Mouse (Mus musculus): Measurements from ENCODE around the gene Eps8l2. TPM values are rescaled to one million over a fixed set of nuclear protein-coding genes. Genes with fewer than 3 reads are reported as not detected.

The Eps8l2 gene
- polyA plus RNA-seq, 1 experiment from 2014 or later = 234 TPM

GRCm38 (mm10) chr7:141392552-141393222, 54.0 kb downstream of the Eps8l2 start:
- no peak for ATAC-seq
- H3K4me1 ChIP-seq (replicated peaks; ENCODE audit: control insufficient read depth, insufficient read depth, low read length) = peaks cover 3% of the 10 kb centered on the region
- 11% methylated on average over 9 of the region's 9 CpGs for WGBS
- H3K9ac ChIP-seq (ENCODE audit: low read depth, low read length) = peak overlapping the region; percentile 67
- no peaks in the 10 kb centered on the region for H3K27me3 ChIP-seq (replicated peaks; ENCODE audit: control insufficient read depth, insufficient read depth, low read length)
- peak overlapping the region; percentile 71 for H3K4me3 ChIP-seq (ENCODE audit: low read depth, low read length)
- peaks cover 8% of the 10 kb centered on the region for H3K36me3 ChIP-seq (ENCODE audit: control insufficient read depth, insufficient read depth)
- no peaks in the 10 kb centered on the region for H3K9me3 ChIP-seq (ENCODE audit: control insufficient read depth)
- peak overlapping the region; percentile 87 for H3K27ac ChIP-seq (ENCODE audit: low read depth, low read length)
- no peak for TF ChIP-seq CTCF (IDR thresholded peaks at IDR 0.05; ENCODE audit: low read depth)
- peak overlapping the region; percentile 94 for H3K4me2 ChIP-seq (replicated peaks; ENCODE audit: low read depth)

- 41% methylated on average over 7 of the region's 7 CpGs for WGBS
- Histone ChIP-seq H3K4me2 (replicated peaks; ENCODE audit: low read depth) (no peak overlapping the region), H3K4me1 (replicated peaks; ENCODE audit: control insufficient read depth, insufficient read depth, low read length) (peaks cover 3% of the 10 kb centered on the region), H3K27ac (ENCODE audit: low read depth, low read length) (0 out of 2 replicates have a peak overlapping the region, but pooled peaks have one; percentile 16), H3K36me3 (ENCODE audit: control insufficient read depth, insufficient read depth) (peaks cover 23% of the 10 kb centered on the region), H3K4me3 (ENCODE audit: low read depth, low read length) (no peak overlapping the region), H3K27me3 (replicated peaks; ENCODE audit: control insufficient read depth, insufficient read depth, low read length) (no peaks in the 10 kb centered on the region), H3K9ac (ENCODE audit: low read depth, low read length) (no peak overlapping the region), H3K9me3 (ENCODE audit: control insufficient read depth) (no peaks in the 10 kb centered on the region)
- TF ChIP-seq CTCF (IDR thresholded peaks at IDR 0.05; ENCODE audit: low read depth) = no peak
- ATAC-seq = peak; percentile 17
These were observed 55.5 kb downstream of the Eps8l2 start for GRCm38 (mm10) chr7:141394158-141394557.

- Histone ChIP-seq H3K9me3 (ENCODE audit: control insufficient read depth) (no peaks in the 10 kb centered on the region), H3K9ac (ENCODE audit: low read depth, low read length) (no peak overlapping the region), H3K4me3 (ENCODE audit: low read depth, low read length) (no peak overlapping the region), H3K27me3 (replicated peaks; ENCODE audit: control insufficient read depth, insufficient read depth, low read length) (no peaks in the 10 kb centered on the region), H3K4me2 (replicated peaks; ENCODE audit: low read depth) (no peak overlapping the region), H3K27ac (ENCODE audit: low read depth, low read length) (no peak overlapping the region), H3K36me3 (ENCODE audit: control insufficient read depth, insufficient read depth) (peaks cover 29% of the 10 kb centered on the region), H3K4me1 (replicated peaks; ENCODE audit: control insufficient read depth, insufficient read depth, low read length) (peaks cover 3% of the 10 kb centered on the region)
- no peak for ATAC-seq
- 26% methylated on average over 6 of the region's 6 CpGs for WGBS
- TF ChIP-seq CTCF (IDR thresholded peaks at IDR 0.05; ENCODE audit: low read depth) = peak; percentile 88
These were observed 56.1 kb downstream of the Eps8l2 start for GRCm38 (mm10) chr7:141394771-141395170.

- no peak for TF ChIP-seq CTCF (IDR thresholded peaks at IDR 0.05; ENCODE audit: low read depth)
- Histone ChIP-seq H3K36me3 (ENCODE audit: control insufficient read depth, insufficient read depth) (peaks cover 35% of the 10 kb centered on the region), H3K27me3 (replicated peaks; ENCODE audit: control insufficient read depth, insufficient read depth, low read length) (no peaks in the 10 kb centered on the region), H3K9me3 (ENCODE audit: control insufficient read depth) (no peaks in the 10 kb centered on the region), H3K9ac (ENCODE audit: low read depth, low read length) (no peak overlapping the region), H3K4me2 (replicated peaks; ENCODE audit: low read depth) (no peak overlapping the region), H3K4me1 (replicated peaks; ENCODE audit: control insufficient read depth, insufficient read depth, low read length) (peaks cover 3% of the 10 kb centered on the region; the same call in 1 of the 2 replicates), H3K4me3 (ENCODE audit: low read depth, low read length) (no peak overlapping the region), H3K27ac (ENCODE audit: low read depth, low read length) (no peak overlapping the region)
- WGBS = 60% methylated on average over 1 of the region's 1 CpGs
- ATAC-seq = no peak
These were observed 56.7 kb downstream of the Eps8l2 start for GRCm38 (mm10) chr7:141395348-141395747.

- 37% methylated on average over 5 of the region's 5 CpGs for WGBS
- H3K27me3 ChIP-seq (replicated peaks; ENCODE audit: control insufficient read depth, insufficient read depth, low read length) = no peaks in the 10 kb centered on the region
- no peaks in the 10 kb centered on the region for H3K9me3 ChIP-seq (ENCODE audit: control insufficient read depth)
- H3K4me2 ChIP-seq (replicated peaks; ENCODE audit: low read depth) = no peak overlapping the region
- no peaks in the 10 kb centered on the region for H3K4me1 ChIP-seq (replicated peaks; ENCODE audit: control insufficient read depth, insufficient read depth, low read length)
- H3K27ac ChIP-seq (ENCODE audit: low read depth, low read length) = no peak overlapping the region
- H3K9ac ChIP-seq (ENCODE audit: low read depth, low read length) = no peak overlapping the region
- peak; percentile 62 for ATAC-seq
- TF ChIP-seq CTCF (IDR thresholded peaks at IDR 0.05; ENCODE audit: low read depth) = peak; percentile 96
- H3K4me3 ChIP-seq (ENCODE audit: low read depth, low read length) = no peak overlapping the region
- peaks cover 60% of the 10 kb centered on the region for H3K36me3 ChIP-seq (ENCODE audit: control insufficient read depth, insufficient read depth)
These were observed 64.6 kb downstream of the Eps8l2 start for GRCm38 (mm10) chr7:141403305-141403704.

- WGBS = 71% methylated on average over 4 of the region's 4 CpGs
- H3K27ac ChIP-seq (ENCODE audit: low read depth, low read length) = no peak overlapping the region
- peaks cover 54% of the 10 kb centered on the region for H3K36me3 ChIP-seq (ENCODE audit: control insufficient read depth, insufficient read depth)
- ATAC-seq = no peak
- H3K4me1 ChIP-seq (replicated peaks; ENCODE audit: control insufficient read depth, insufficient read depth, low read length) = no peaks in the 10 kb centered on the region
- H3K4me3 ChIP-seq (ENCODE audit: low read depth, low read length) = no peak overlapping the region
- H3K27me3 ChIP-seq (replicated peaks; ENCODE audit: control insufficient read depth, insufficient read depth, low read length) = no peaks in the 10 kb centered on the region
- no peak overlapping the region for H3K4me2 ChIP-seq (replicated peaks; ENCODE audit: low read depth)
- no peak overlapping the region for H3K9ac ChIP-seq (ENCODE audit: low read depth, low read length)
- no peaks in the 10 kb centered on the region for H3K9me3 ChIP-seq (ENCODE audit: control insufficient read depth)
- TF ChIP-seq CTCF (IDR thresholded peaks at IDR 0.05; ENCODE audit: low read depth) = no peak
These were observed 66.8 kb downstream of the Eps8l2 start for GRCm38 (mm10) chr7:141405466-141405865.

Measured in intestine, postnatal 0 days (tissue).